Mouse (Mus musculus) natural killer cell, adult 2 months (primary cell): ENCODE measurements around the gene Rer1.
"Not testable (repeated sequence)": the region's sequence is repeated elsewhere in the genome, so short reads cannot be mapped to it uniquely, and the experiment has no call there.

Source experiments
- DNase-seq, 2 experiments: peaks; one replicate each; pipeline ENCODE4 v3.0.0; 2022; ENCODE audit warnings: low spot score in 2 of 2

Rer1 gene

DNA sequence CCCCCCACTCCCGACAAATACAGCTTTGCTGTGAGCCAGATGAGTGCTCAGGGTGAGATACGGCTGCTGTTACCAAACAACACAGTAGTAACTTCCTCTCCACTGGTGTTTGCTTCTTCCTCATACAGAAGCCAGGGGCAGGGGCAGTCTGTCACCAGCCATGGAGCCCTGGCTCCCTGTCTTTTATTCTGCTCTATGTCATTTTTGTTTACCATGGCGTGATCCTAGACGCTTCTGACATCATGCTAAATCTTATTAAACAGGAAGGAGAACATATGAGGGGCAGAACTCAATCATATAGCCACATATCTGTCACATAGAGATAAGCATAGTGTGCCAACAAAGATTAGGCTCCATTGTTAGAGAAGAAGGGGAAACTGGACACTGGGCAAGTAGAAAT lies 30.4 kb upstream of the Rer1 start:
- no peak for DNase-seq

GRCm38 (mm10) chr4:155113766-155114410 lies 27.7 kb upstream of the Rer1 start:
- DNase-seq = no peak

DNA sequence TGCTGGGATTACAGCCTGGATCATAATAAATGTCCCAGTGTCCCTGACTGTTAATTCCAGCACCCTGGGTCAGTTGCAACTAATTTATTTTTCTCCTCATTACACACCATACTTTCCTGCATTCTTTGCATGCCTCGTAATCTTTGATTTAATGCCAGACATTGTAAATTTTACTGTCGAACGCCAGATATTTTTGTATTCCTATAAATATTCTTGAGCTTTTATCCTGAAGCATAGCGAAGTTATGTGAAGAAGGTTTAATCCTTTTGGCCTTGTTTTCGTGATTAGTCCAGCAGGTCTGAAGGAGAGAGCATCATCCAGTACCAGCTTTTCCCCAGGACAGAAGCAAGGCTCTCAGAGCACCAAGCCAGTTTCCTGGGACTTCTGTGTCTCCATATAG lies 23.3 kb upstream of the Rer1 start:
- no peak for DNase-seq

GRCm38 (mm10) chr4:155107886-155108285 lies 21.7 kb upstream of the Rer1 start:
- DNase-seq = no peak

- DNase-seq = no peak
These were observed 12.4 kb upstream of the Rer1 start for GRCm38 (mm10) chr4:155098572-155098971.

DNA sequence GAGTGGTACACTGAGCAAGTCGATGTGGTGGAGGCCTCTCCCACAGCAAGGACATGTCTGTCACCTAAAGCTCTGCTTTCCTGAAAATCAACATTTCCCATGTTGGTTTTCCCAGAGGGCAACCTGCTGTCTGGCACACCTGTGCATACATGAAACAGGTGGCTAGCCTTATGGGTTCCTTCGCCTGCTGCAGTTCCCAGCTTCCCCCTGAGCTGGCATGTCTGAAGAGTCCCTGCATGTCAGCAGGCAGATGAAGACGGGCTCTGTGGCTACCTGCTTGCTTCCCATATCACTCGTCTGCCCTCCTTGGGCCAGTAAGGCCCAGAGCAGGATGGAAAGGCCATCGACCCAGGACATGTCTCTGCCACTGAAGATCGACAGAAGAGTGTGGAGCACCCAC lies 11.3 kb upstream of the Rer1 start:
- no peak for DNase-seq

DNA sequence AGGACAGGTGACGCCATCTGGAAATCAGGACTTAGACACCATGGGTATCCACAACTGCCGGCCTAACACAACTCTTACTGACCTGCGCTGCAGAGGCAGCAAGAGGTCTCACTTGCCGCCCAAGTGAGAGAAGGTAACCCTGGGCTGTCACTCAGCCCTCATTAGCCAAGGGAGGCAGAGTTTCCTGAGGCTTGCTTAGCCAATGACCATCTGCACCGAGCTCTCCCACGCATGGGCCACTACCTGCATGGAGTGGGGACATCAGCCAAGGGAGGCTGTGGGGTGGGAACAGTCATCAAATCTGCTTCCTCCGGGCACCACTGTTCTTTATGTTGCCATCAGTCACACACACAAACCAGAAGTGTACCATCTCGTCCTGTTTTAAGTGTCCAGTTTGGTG lies 9.8 kb upstream of the Rer1 start:
- no peak for DNase-seq

- DNase-seq = peak; percentile 77 to 84
These were observed 9.2 kb upstream of the Rer1 start for GRCm38 (mm10) chr4:155095238-155095900.

- peak; percentile 43 to 65 for DNase-seq
These were observed 8.4 kb upstream of the Rer1 start for GRCm38 (mm10) chr4:155094565-155094964.

DNA sequence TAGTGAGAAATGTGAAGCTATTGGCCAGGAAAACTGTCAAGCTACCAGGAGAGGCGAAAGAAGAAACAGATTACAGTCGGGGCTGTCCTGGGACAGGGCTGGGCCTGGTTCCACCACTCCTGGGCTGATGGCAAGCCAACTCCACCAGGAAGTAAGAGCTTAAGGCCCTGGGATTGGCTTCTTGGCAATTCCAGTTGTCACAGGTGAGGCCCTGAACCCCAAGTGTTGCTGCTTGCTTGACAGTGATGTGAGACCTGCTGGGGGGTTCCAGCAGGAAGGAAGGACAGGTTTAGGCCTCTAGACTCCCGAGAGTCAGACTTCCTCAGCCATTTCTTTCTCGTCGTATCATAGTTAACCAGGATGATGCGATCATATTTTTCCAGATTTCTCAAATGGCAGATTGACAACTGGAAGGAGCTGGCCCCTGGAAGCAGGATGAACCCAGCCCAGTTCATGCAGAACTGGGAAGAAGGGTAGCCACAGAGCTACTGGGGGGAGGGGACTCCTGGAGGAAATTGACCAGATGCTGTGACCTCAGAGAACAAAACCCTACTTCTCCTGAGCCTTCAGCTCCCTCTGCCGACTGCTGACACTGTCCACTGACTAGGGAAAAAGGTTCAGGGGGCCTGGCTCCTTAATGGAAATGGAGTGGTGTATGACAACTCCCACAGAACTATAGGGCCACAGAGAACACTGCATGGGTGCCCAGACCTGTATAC lies 7.4 kb upstream of the Rer1 start:
- DNase-seq = no peak

DNA sequence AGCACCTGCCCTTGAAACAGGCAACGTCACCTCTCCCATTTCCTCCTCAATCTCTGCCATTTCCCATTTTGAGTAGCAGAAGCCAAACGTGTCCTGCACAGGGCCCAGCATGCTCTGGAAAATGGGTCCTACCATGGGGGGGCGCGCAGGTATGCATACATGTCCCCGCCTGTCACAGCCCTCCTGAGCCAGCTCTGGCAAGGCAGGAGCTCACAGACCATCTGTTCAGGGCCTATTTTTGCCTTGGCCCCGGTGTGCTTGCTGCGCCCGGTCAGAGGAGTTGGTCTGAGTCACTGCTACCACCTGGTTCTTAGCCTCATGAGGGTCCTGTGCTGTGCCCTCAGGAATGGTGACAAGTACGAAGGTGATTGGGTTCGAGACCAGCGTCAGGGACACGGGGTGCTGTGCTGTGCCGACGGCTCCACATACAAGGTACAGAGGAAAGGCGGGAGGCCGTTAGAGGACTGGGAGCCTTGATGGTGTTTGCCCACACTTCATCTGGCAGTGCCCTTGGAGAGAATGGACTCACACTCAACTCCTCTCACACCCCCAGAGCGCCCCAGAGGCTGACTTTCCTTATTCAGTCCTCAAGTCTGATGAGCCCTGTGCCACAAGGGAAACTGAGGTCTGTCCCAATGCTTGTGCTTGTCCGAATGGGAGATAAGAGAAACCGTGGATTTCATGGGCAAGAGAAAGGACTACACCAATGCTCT lies 6.7 kb upstream of the Rer1 start:
- DNase-seq = no peak

DNA sequence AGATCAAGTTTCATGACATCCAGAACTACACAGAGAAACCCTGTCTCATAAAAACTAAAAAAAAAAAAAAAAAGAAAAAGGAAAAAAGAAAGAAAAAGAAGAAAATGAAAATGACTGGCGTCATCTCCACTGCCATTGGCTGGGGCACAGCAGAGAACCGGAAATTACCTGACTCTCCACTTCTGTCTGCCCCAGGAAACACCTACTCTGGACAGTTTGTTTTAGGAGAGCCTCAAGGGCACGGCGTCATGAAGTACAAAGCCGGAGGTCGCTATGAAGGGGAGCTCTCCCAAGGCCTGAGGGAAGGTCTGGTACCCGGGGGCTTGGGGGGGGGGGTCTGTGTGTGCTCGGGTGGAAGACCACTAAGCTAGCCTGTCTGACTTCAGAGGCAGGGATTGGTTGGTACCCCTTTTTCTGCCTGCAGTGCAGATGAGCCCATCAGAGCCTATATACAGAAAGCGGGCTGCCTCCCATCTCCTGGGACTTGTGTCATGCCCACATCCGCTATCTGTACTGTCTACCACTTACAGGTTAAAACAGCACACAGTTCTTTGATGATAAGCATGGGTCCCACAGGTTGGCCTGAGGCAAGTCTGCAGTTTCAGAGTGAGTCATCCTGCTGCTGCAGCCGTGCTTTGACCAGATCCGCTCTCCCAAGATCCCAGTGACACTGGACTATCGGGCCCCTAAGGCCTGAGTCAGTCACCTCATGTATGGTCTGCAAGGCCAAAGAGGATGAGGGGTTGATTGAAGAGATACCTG lies 4.7 kb upstream of the Rer1 start:
- no peak for DNase-seq

DNA sequence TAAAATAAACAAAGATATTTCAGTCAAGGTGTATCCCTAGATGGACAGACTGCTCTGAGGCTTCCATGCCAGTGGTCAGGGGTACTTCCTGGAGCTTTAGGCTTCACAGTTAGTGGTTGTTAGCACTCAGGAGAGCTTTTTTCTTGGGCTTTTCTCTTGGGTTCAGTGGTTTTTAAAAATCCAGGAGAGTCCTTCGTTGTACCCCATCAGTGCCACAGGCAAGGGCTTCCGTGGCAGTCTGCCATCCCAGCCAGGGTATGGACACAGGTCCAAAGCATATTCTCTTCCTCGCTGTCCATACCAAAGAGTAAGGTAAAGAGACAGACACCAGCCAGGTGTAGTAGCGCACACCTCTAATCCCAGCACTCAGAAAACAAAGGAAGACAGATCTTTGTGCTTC lies 4.0 kb upstream of the Rer1 start:
- no peak for DNase-seq

DNA sequence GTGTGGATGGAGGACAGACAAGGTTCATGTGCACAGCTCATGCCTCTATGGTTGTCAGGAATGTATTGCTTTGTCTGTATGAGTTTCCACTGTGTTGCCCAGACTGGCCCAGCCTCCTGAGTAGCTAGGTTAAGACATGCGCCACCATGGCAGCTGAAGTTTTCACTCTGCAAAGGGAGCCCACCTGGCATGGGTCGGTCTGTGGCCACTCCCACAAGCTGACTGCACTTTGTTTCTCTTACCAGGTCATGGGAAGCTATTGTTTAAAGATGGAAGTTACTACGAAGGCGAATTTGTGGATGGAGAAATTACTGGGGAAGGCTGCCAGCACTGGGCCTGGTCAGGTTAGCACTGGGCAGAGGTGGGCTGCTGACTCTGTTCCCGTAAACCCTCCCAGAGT lies 3.1 kb upstream of the Rer1 start:
- DNase-seq = no peak

GRCm38 (mm10) chr4:155085206-155086107 lies 725 bp downstream of the Rer1 start:
- peak in 1 of 2 experiments; percentile 15 for DNase-seq

DNA sequence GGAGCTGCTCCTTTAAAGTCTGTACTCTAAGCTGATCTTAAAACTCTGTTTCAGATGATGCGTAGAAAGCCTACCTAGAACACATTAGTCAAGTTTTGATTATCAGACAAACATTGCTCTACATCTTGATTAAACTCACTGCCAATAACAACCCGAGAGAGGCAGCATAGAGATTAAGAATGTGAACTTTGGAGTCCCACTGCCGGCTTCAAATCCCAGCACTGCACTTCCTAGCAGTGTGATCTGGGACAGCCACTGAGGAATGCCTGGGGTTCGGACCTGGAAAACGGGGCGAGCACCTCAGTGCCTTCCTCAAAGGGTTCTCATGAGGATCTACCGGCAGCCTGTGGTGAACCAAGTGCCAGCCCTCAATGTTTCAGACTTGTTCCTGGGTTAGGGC lies 1.8 kb downstream of the Rer1 start:
- DNase-seq = no peak

DNA sequence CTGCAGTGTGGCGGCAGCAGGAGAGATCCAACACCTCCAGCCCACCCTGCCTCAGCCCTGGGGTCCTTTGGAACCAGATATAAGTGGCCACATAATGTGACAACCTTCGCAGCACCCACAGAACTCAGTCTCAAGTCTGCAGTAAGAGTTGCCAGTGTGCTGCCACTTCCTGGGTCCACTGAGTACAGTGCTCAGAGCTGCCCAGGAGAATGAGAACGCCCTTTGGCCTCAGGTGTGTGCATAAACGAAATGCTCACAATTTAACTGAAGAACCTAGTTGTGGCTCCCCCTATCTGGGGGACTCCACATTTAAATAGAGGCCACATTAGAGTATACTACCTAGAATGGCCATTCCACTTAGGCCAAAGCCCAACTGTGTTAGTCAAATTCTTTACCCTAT lies 2.6 kb downstream of the Rer1 start:
- DNase-seq = no peak

- no peak for DNase-seq
These were observed 6.5 kb downstream of the Rer1 start for GRCm38 (mm10) chr4:155079666-155080065.

DNA sequence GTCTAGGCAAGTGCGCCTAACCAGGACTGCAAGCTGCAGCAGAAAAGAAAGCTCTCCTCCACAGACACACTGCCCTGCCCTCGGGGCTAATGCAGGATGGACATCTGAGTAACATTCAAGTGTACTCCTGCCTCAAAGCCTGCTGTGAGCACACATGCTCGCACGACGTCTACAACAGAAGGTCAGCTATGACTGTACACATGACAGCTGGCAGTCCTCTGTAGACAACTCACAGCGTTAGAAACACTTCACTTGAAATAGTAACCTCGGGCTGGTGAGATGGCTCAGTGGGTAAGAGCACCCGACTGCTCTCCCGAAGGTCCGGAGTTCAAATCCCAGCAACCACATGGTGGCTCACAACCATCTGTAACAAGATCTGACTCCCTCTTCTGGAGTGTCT lies 7.4 kb downstream of the Rer1 start:
- not testable (repeated sequence) for DNase-seq

DNA sequence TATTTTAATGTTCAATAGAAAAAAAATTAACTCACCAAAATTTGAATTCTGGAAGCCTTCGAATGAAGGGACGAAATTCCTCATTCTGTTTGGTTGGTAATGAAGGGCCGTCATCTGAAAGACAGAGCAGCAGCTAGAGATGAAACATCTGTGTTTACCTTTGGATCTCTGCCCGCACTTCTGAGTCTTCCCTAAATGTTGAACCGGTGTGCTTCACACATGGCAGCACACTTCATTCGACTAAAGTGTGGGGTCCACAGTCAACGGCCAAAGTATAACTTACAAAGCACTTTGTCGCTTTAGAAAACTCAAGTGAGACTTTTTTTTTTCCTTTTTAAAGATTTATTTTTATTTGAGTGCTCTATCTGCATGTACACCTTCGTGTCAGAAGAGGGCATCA lies 9.5 kb downstream of the Rer1 start:
- DNase-seq = no peak

GRCm38 (mm10) chr4:155075813-155076212 lies 10.4 kb downstream of the Rer1 start:
- no peak for DNase-seq
